Mouse (Mus musculus) thymus, adult 2 months (tissue): ENCODE measurements around the gene Gata1.

Source experiments
- CTCF ChIP-seq: fragments of 200-500 bp; IDR thresholded peaks from 2 replicates; pipeline ENCODE4 v1.5.1; 2012; ENCODE audit warnings: mild to moderate bottlenecking, control low read depth, low read length, moderate library complexity, borderline replicate concordance; ENCODE audit not compliant: control insufficient read depth, poor library complexity, insufficient read depth; ENCODE audit errors: extremely low read depth
- POLR2A ChIP-seq: fragments of 200-500 bp; IDR thresholded peaks from 2 replicates; pipeline ENCODE4 v1.6.1; 2012; ENCODE audit warnings: mild to moderate bottlenecking, low read length, control low read depth, moderate library complexity; ENCODE audit not compliant: control insufficient read depth, poor library complexity, insufficient read depth; ENCODE audit errors: extremely low read depth

DNA sequence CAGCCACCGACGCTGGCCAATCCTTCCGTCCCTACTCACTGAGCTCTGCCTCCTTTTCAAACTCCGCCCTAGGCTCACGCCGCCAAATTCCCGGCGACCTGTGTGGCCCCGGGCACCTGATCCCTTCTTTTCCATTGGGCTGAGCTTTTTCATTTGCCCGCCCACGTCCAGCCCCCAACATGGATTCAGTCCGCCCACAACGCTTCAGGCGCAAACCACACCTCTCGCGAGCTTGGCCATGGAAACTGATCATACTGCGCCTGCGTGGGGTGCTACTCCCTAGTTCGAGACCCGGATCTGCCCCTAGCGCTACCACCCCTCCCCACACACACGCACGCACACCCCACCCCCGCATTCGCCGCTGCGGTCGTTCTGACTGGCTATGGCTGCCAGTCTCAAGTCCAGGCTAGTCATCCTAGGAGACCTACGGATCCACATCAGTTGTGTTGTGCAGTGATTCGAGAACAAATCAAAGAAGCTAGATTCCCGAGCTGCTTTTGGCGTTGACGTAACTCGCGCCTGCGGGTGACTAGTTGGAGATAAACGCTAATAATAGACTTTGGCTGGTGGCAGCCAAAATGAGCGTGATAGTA, 29.9 kb downstream of the Gata1 start:
- no peak for TF ChIP-seq CTCF
- TF ChIP-seq POLR2A = no peak
